Mouse (Mus musculus): Measurements from ENCODE around the gene Nol10. TPM values are rescaled to one million over a fixed set of nuclear protein-coding genes. Genes with fewer than 3 reads are reported as not detected.

Nol10 gene
- polyA plus RNA-seq, 1 experiment from 2014 or later = 45.1 TPM

- H3K27ac ChIP-seq = no peak overlapping the region
- no peaks in the 10 kb centered on the region for H3K36me3 ChIP-seq (replicated peaks)
- no peak overlapping the region for H3K4me3 ChIP-seq
- H3K27me3 ChIP-seq (ENCODE audit: poor library complexity, severe bottlenecking) = no peaks in the 10 kb centered on the region
- 0 out of 2 replicates have a peak, but pooled peaks cover 5% of the 10 kb centered on the region for H3K9me3 ChIP-seq
- DNase-seq (ENCODE audit: extremely low spot score, low spot score) = no peak
- H3K4me1 ChIP-seq = no peaks in the 10 kb centered on the region
- 83% methylated on average over 2 of the region's 2 CpGs for WGBS
Measured at GRCm38 (mm10) chr12:17338338-17338737, 9.9 kb upstream of the Nol10 start.

- DNase-seq (ENCODE audit: extremely low spot score, low spot score) = no peak
- WGBS = 72% methylated on average over 3 of the region's 3 CpGs
- Histone ChIP-seq H3K27me3 (ENCODE audit: poor library complexity, severe bottlenecking) (no peaks in the 10 kb centered on the region), H3K4me3 (no peak overlapping the region), H3K27ac (no peak overlapping the region), H3K9me3 (0 out of 2 replicates have a peak, but pooled peaks cover 5% of the 10 kb centered on the region), H3K4me1 (no peaks in the 10 kb centered on the region), H3K36me3 (replicated peaks) (no peaks in the 10 kb centered on the region)
Measured at GRCm38 (mm10) chr12:17339114-17339905, 8.9 kb upstream of the Nol10 start.

- Histone ChIP-seq H3K27ac (peak overlapping the region; percentile 86), H3K9me3 (no peaks in the 10 kb centered on the region), H3K36me3 (replicated peaks) (peaks cover 22% of the 10 kb centered on the region), H3K27me3 (ENCODE audit: poor library complexity, severe bottlenecking) (no peaks in the 10 kb centered on the region), H3K4me3 (peak overlapping the region; percentile 84), H3K4me1 (peaks cover 20% of the 10 kb centered on the region)
- DNase-seq (ENCODE audit: extremely low spot score, low spot score) = peak; percentile 28
- WGBS = 33% methylated on average over 11 of the region's 11 CpGs
Measured at GRCm38 (mm10) chr12:17347327-17348047, 771 bp upstream of the Nol10 start.

- Histone ChIP-seq H3K4me3 (no peak overlapping the region), H3K27ac (no peak overlapping the region), H3K36me3 (replicated peaks) (peaks cover 49% of the 10 kb centered on the region), H3K9me3 (no peaks in the 10 kb centered on the region), H3K4me1 (peaks cover 20% of the 10 kb centered on the region), H3K27me3 (ENCODE audit: poor library complexity, severe bottlenecking) (no peaks in the 10 kb centered on the region)
- DNase-seq (ENCODE audit: extremely low spot score, low spot score) = no peak
Measured at GRCm38 (mm10) chr12:17350106-17350505, 1.8 kb downstream of the Nol10 start.

- peaks cover 16% of the 10 kb centered on the region for H3K4me1 ChIP-seq
- H3K36me3 ChIP-seq (replicated peaks) = peaks cover 98% of the 10 kb centered on the region
- no peaks in the 10 kb centered on the region for H3K9me3 ChIP-seq
- H3K27me3 ChIP-seq (ENCODE audit: poor library complexity, severe bottlenecking) = no peaks in the 10 kb centered on the region
- no peak overlapping the region for H3K4me3 ChIP-seq
- no peak for DNase-seq (ENCODE audit: extremely low spot score, low spot score)
- WGBS = 91% methylated on average over 4 of the region's 4 CpGs
- H3K27ac ChIP-seq = no peak overlapping the region
Measured at GRCm38 (mm10) chr12:17356853-17357252, 8.6 kb downstream of the Nol10 start.

- WGBS = 95% methylated on average over 5 of the region's 5 CpGs
Measured at GRCm38 (mm10) chr12:17357795-17358194, 9.5 kb downstream of the Nol10 start.

GRCm38 (mm10) chr12:17358981-17359380 is 10.7 kb downstream of the Nol10 start:
- no peak for DNase-seq (ENCODE audit: extremely low spot score, low spot score)
- no peaks in the 10 kb centered on the region for H3K9me3 ChIP-seq
- H3K27ac ChIP-seq = no peak overlapping the region
- H3K4me3 ChIP-seq = no peak overlapping the region
- H3K27me3 ChIP-seq (ENCODE audit: poor library complexity, severe bottlenecking) = no peaks in the 10 kb centered on the region
- peaks cover 98% of the 10 kb centered on the region for H3K36me3 ChIP-seq (replicated peaks)
- peaks cover 16% of the 10 kb centered on the region for H3K4me1 ChIP-seq
- WGBS = 90% methylated on average over 9 of the region's 9 CpGs

More at GRCm38 (mm10) chr12:17357795-17358194, 9.5 kb downstream of the Nol10 start:
- Histone ChIP-seq H3K27me3 (ENCODE audit: poor library complexity, severe bottlenecking) (no peaks in the 10 kb centered on the region), H3K4me3 (no peak overlapping the region), H3K4me1 (peaks cover 16% of the 10 kb centered on the region), H3K9me3 (no peaks in the 10 kb centered on the region), H3K36me3 (replicated peaks) (peaks cover 98% of the 10 kb centered on the region), H3K27ac (no peak overlapping the region)
- DNase-seq (ENCODE audit: extremely low spot score, low spot score) = no peak

GRCm38 (mm10) chr12:17360104-17360503 is 11.8 kb downstream of the Nol10 start:
- Histone ChIP-seq H3K9me3 (no peaks in the 10 kb centered on the region), H3K4me3 (no peak overlapping the region), H3K36me3 (replicated peaks) (peaks cover 97% of the 10 kb centered on the region), H3K27me3 (ENCODE audit: poor library complexity, severe bottlenecking) (no peaks in the 10 kb centered on the region), H3K4me1 (peaks cover 16% of the 10 kb centered on the region), H3K27ac (peak overlapping the region; percentile 79)
- DNase-seq (ENCODE audit: extremely low spot score, low spot score) = peak; percentile 19
- 56% methylated on average over 9 of the region's 9 CpGs for whole genome bisulfite sequencing

- no peak overlapping the region for H3K4me3 ChIP-seq
- H3K4me1 ChIP-seq = peaks cover 16% of the 10 kb centered on the region
- H3K27ac ChIP-seq = peak overlapping the region; percentile 79
- 24% methylated on average over 4 of the region's 4 CpGs for WGBS
- no peaks in the 10 kb centered on the region for H3K27me3 ChIP-seq (ENCODE audit: poor library complexity, severe bottlenecking)
- peak; percentile 28 for DNase-seq (ENCODE audit: extremely low spot score, low spot score)
- peaks cover 97% of the 10 kb centered on the region for H3K36me3 ChIP-seq (replicated peaks)
- no peaks in the 10 kb centered on the region for H3K9me3 ChIP-seq
Measured at GRCm38 (mm10) chr12:17360650-17361049, 12.4 kb downstream of the Nol10 start.

GRCm38 (mm10) chr12:17362316-17362715 is 14.1 kb downstream of the Nol10 start:
- Histone ChIP-seq H3K4me1 (peaks cover 16% of the 10 kb centered on the region), H3K4me3 (no peak overlapping the region), H3K36me3 (replicated peaks) (peaks cover 95% of the 10 kb centered on the region), H3K9me3 (no peaks in the 10 kb centered on the region), H3K27me3 (ENCODE audit: poor library complexity, severe bottlenecking) (no peaks in the 10 kb centered on the region), H3K27ac (no peak overlapping the region)
- 95% methylated on average over 5 of the region's 5 CpGs for WGBS
- no peak for DNase-seq (ENCODE audit: extremely low spot score, low spot score)

GRCm38 (mm10) chr12:17366981-17367380 is 18.7 kb downstream of the Nol10 start:
- Histone ChIP-seq H3K27me3 (ENCODE audit: poor library complexity, severe bottlenecking) (no peaks in the 10 kb centered on the region), H3K36me3 (replicated peaks) (peaks cover 96% of the 10 kb centered on the region), H3K9me3 (no peaks in the 10 kb centered on the region), H3K27ac (no peak overlapping the region), H3K4me3 (no peak overlapping the region), H3K4me1 (no peaks in the 10 kb centered on the region)
- peak; percentile 33 for DNase-seq (ENCODE audit: extremely low spot score, low spot score)
- WGBS = 81% methylated on average over 5 of the region's 5 CpGs

GRCm38 (mm10) chr12:17369111-17369510 is 20.9 kb downstream of the Nol10 start:
- H3K4me3 ChIP-seq = no peak overlapping the region
- H3K36me3 ChIP-seq (replicated peaks) = peaks cover 95% of the 10 kb centered on the region
- H3K27ac ChIP-seq = no peak overlapping the region
- no peaks in the 10 kb centered on the region for H3K9me3 ChIP-seq
- H3K4me1 ChIP-seq = no peaks in the 10 kb centered on the region
- 96% methylated on average over 3 of the region's 3 CpGs for WGBS
- H3K27me3 ChIP-seq (ENCODE audit: poor library complexity, severe bottlenecking) = no peaks in the 10 kb centered on the region
- no peak for DNase-seq (ENCODE audit: extremely low spot score, low spot score)
